Comparison of ENCODE assay signal across 1 mouse cellular context in genomic region chr2:127251880-127252527, GRCm38 (mm10).
TF ChIP-seq lines count a peak whose summit lies in the region.

No protein-coding gene starts in this region.

TF ChIP-seq in myocyte, 11 proteins besides CTCF, POLR2A, EP300 and RAD21 (continued from another document):
- TF ChIP-seq MYOG (IDR thresholded peaks at IDR 0.05; ENCODE audit: control insufficient read depth in 1 of 3, insufficient read depth in 1 of 3, insufficient read length in 2 of 3, low read depth in 2 of 3) (peak in 2 of 3 experiments; percentile 11 to 94), MYOD1 (IDR thresholded peaks at IDR 0.05; ENCODE audit: control insufficient read depth in 1 of 3, insufficient read length in 2 of 3, low read depth in 2 of 3) (peak; percentile 46 to 68 (median 65)), USF1 (IDR thresholded peaks at IDR 0.05; ENCODE audit: low read depth) (no peak), E2F4 (IDR thresholded peaks at IDR 0.05; ENCODE audit: insufficient read depth) (no peak)
